Mouse (Mus musculus) MEL (cell line): ENCODE measurements around the gene Ankfy1. TPM values are rescaled to one million over a fixed set of nuclear protein-coding genes. Genes with fewer than 3 reads are reported as not detected.
A peak's percentile ranks its signal among the peaks of the same experiment; 100 is the strongest.

ENCODE experiments used
- DNase-seq: peaks from one replicate; pipeline ENCODE4 v3.0.0; 2011; ENCODE audit warnings: low read depth, low spot score
- H3K27ac ChIP-seq: 2 replicates; pipeline ENCODE4 v1.5.1; 2012; ENCODE audit warnings: low read depth, mild to moderate bottlenecking, control low read depth, low read length, moderate library complexity; ENCODE audit not compliant: control insufficient read depth
- H3K27me3 ChIP-seq, 2 experiments: fragments of 150-350 bp in 1 of 2; sonication (generic) in 1 of 2; 2 replicates each; pipeline ENCODE4 v1.6.1; 2012; ENCODE audit warnings: low read length in 2 of 2, mild to moderate bottlenecking in 2 of 2, improper control_type of control experiment in 1 of 2, moderate library complexity in 1 of 2; ENCODE audit not compliant: insufficient read depth in 2 of 2, control insufficient read depth in 1 of 2
- H3K36me3 ChIP-seq, 2 experiments: 2 replicates each; pipeline ENCODE4 v1.6.1; 2012 to 2014; ENCODE audit warnings: low read length in 2 of 2, improper control_type of control experiment in 1 of 2, inconsistent platforms in 1 of 2, mild to moderate bottlenecking in 1 of 2; ENCODE audit not compliant: insufficient read depth in 2 of 2, control insufficient read depth in 1 of 2
- H3K4me1 ChIP-seq, 2 experiments: fragments of 150-350 bp in 1 of 2; sonication (generic) in 1 of 2; 2 replicates each; pipeline ENCODE4 v1.6.1; 2012; ENCODE audit warnings: low read length in 2 of 2, improper control_type of control experiment in 1 of 2, mild to moderate bottlenecking in 1 of 2; ENCODE audit not compliant: insufficient read depth in 2 of 2, control insufficient read depth in 1 of 2
- H3K4me3 ChIP-seq, 2 experiments: fragments of 150-350 bp in 1 of 2; sonication (generic) in 1 of 2; 2 replicates each; pipeline ENCODE4 v1.5.1; 2012; ENCODE audit warnings: low read depth in 2 of 2, low read length in 2 of 2, mild to moderate bottlenecking in 2 of 2, moderate library complexity in 2 of 2, control low read depth in 1 of 2, improper control_type of control experiment in 1 of 2; ENCODE audit not compliant: control insufficient read depth in 1 of 2, insufficient read depth in 1 of 2
- H3K79me2 ChIP-seq: 2 replicates; pipeline ENCODE4 v1.6.1; 2012; ENCODE audit warnings: mild to moderate bottlenecking, low read length, moderate library complexity; ENCODE audit not compliant: control insufficient read depth, poor library complexity, insufficient read depth
- H3K9ac ChIP-seq: 2 replicates; pipeline ENCODE4 v1.6.1; 2012; ENCODE audit warnings: low read depth, mild to moderate bottlenecking, control low read depth, low read length, moderate library complexity; ENCODE audit not compliant: control insufficient read depth, poor library complexity, severe bottlenecking
- H3K9me3 ChIP-seq: fragments of 150-350 bp; sonication (generic); replicated peaks from 2 replicates; pipeline ENCODE4 v1.6.1; 2012; ENCODE audit warnings: mild to moderate bottlenecking, low read length, improper control_type of control experiment, moderate library complexity; ENCODE audit not compliant: insufficient read depth
- BHLHE40 ChIP-seq: IDR thresholded peaks from 2 replicates; pipeline ENCODE4 v1.6.1; 2012; ENCODE audit warnings: low read depth, mild to moderate bottlenecking, inconsistent platforms, low read length, improper control_type of control experiment, borderline replicate concordance
- CHD1 ChIP-seq: IDR thresholded peaks from 2 replicates; pipeline ENCODE4 v1.6.1; 2012; ENCODE audit warnings: low read depth, mild to moderate bottlenecking, inconsistent platforms, low read length, improper control_type of control experiment
- CHD2 ChIP-seq: IDR thresholded peaks from 2 replicates; pipeline ENCODE4 v1.6.1; 2011; ENCODE audit warnings: low read length, improper control_type of control experiment
- CTCF ChIP-seq, 3 experiments: IDR thresholded peaks in 2 of 3; conservative IDR thresholded peaks in 1 of 3; 2 replicates each; pipeline ENCODE4 v1.5.1; 2011 to 2012; ENCODE audit warnings: low read length in 3 of 3, low read depth in 2 of 3, mild to moderate bottlenecking in 2 of 3, improper control_type of control experiment in 1 of 3, inconsistent platforms in 1 of 3, mixed read lengths in 1 of 3, moderate library complexity in 1 of 3; ENCODE audit not compliant: control insufficient read depth in 1 of 3, insufficient read depth in 1 of 3, poor library complexity in 1 of 3, severe bottlenecking in 1 of 3
- ETS1 ChIP-seq: IDR thresholded peaks from 2 replicates; pipeline ENCODE4 v1.6.1; 2012; ENCODE audit warnings: low read depth, mild to moderate bottlenecking, inconsistent platforms, low read length, improper control_type of control experiment, moderate library complexity
- GATA1 ChIP-seq: IDR thresholded peaks from 2 replicates; pipeline ENCODE4 v1.6.1; 2011; ENCODE audit warnings: low read depth, low read length, improper control_type of control experiment
- JUND ChIP-seq: IDR thresholded peaks from 2 replicates; pipeline ENCODE4 v1.6.1; 2011; ENCODE audit warnings: low read depth, mild to moderate bottlenecking, improper control_type of control experiment, low read length
- KAT2A ChIP-seq: conservative IDR thresholded peaks from 2 replicates; pipeline ENCODE4 v1.6.1; 2012; ENCODE audit warnings: low read depth, low read length, improper control_type of control experiment, inconsistent platforms
- MAFK ChIP-seq: IDR thresholded peaks from 2 replicates; pipeline ENCODE4 v1.6.1; 2011; ENCODE audit warnings: low read depth, mild to moderate bottlenecking, low read length, improper control_type of control experiment, borderline replicate concordance
- MAX ChIP-seq: IDR thresholded peaks from 2 replicates; pipeline ENCODE4 v1.6.1; 2011; ENCODE audit warnings: low read length, improper control_type of control experiment
- MEF2A ChIP-seq: IDR thresholded peaks from 2 replicates; pipeline ENCODE4 v1.6.1; 2014; ENCODE audit warnings: low read depth, mild to moderate bottlenecking, inconsistent platforms, low read length, improper control_type of control experiment; ENCODE audit not compliant: poor library complexity, insufficient replicate concordance, severe bottlenecking; ENCODE audit errors: extremely low read depth
- NELFE ChIP-seq: IDR thresholded peaks from 2 replicates; pipeline ENCODE4 v1.6.1; 2011; ENCODE audit warnings: low read depth, low read length, improper control_type of control experiment
- POLR2AphosphoS2 ChIP-seq: IDR thresholded peaks from 2 replicates; pipeline ENCODE4 v1.6.1; 2011; ENCODE audit warnings: low read length, improper control_type of control experiment
- SMC3 ChIP-seq: IDR thresholded peaks from 2 replicates; pipeline ENCODE4 v1.6.1; 2011; ENCODE audit warnings: low read depth, low read length, improper control_type of control experiment
- USF1 ChIP-seq: IDR thresholded peaks from 2 replicates; pipeline ENCODE4 v1.6.1; 2014; ENCODE audit warnings: low read depth, mild to moderate bottlenecking, inconsistent platforms, low read length, improper control_type of control experiment, moderate library complexity
- USF2 ChIP-seq, 2 experiments: IDR thresholded peaks; 2 replicates each; pipeline ENCODE4 v1.6.1; 2011 to 2012; ENCODE audit warnings: improper control_type of control experiment in 2 of 2, low read length in 2 of 2, borderline replicate concordance in 1 of 2, inconsistent platforms in 1 of 2, low read depth in 1 of 2, mild to moderate bottlenecking in 1 of 2; ENCODE audit not compliant: insufficient read depth in 1 of 2
- polyA plus RNA-seq, 2 experiments: library from polyadenylated mRNA; stranded (reverse) in 1 of 2; unstranded in 1 of 2; fragments of >175 nt in 1 of 2; fragments of >200 nt in 1 of 2; gene quantifications; 2 replicates each; pipeline versions ENCODE4 v1.2.1 to v1.2.4; 2012; ENCODE audit warnings: low replicate concordance in 2 of 2, low read depth in 1 of 2; ENCODE audit not compliant: insufficient read length in 2 of 2, insufficient read depth in 1 of 2, missing spikeins in 1 of 2
- total RNA-seq: library from RNA; depleted of rRNA; stranded (reverse); fragments of 300-350 nt; gene quantifications from 2 replicates; pipeline ENCODE4 v1.2.3, GENCODE M21; 2012

Gene Ankfy1
- total and polyA plus RNA-seq, 3 experiments = 60.6 to 153 (median 148) TPM

DNA sequence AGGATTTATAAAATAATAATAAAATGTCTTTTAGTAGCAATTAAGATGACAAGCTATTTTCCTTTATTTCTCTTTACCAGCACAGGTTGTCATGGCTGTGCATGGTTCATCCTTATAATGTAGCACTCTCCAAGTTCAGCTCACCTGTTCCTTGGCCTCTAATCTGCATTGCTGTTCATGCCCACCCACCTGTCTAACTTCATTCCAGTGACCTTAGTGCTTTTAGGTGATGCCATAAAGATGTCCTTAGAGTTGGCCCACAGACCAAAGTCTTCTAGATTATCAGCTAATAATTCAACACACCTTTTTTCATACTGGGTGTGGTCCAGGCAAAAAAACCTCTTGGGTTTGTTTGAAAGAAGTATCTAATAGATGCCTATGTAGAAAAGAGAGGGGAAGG is 111.4 kb downstream of the Ankfy1 start:
- H3K4me3 ChIP-seq = no peak overlapping the region
- TF ChIP-seq MAX (no peak), POLR2AphosphoS2 (no peak), ETS1 (no peak)
- TF ChIP-seq, all 39 proteins: peak for 0

DNA sequence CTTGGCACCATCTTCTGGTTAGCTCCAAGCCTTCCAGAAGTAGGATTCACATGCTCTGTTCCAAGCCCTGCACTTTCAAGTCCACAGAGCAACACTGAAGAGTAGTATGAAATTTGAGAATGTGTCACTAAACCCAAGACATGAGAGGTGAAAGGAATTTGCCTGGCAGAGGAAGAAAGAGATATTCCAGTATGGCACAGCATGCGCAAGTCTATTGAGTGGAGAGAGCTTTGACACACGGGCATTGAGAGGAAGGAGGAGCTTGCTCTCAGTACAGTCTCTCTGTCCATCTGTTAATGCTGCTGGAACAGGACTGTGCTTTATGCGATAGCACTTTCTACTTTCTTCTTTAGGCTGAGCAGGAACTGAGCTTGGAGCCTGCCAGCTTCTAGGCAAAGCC is 113.2 kb downstream of the Ankfy1 start:
- Histone ChIP-seq H3K9me3 (no peaks in the 10 kb centered on the region), H3K4me3 (no peak overlapping the region), H3K79me2 (peaks cover 55% of the 10 kb centered on the region), H3K4me1 (peaks cover 17 to 23% of the 10 kb centered on the region in 2 experiments), H3K9ac (no peak overlapping the region), H3K27ac (no peak overlapping the region), H3K36me3 (peaks cover 0 to 40% of the 10 kb centered on the region in 2 experiments; a peak in 3 of 4 replicates)
- DNase-seq = no peak
- TF ChIP-seq POLR2AphosphoS2 (no peak), KAT2A (no peak), MEF2A (no peak), CTCF (IDR thresholded peaks at IDR 0.05 in 2 of 3, conservative IDR thresholded peaks at IDR 0.05 in 1 of 3; ENCODE audit: control insufficient read depth in 1 of 3, insufficient read depth in 1 of 3, low read depth in 2 of 3, low read length in 3 of 3, poor library complexity in 1 of 3, severe bottlenecking in 1 of 3) (no peak), CHD2 (no peak), MAFK (no peak), CHD1 (no peak)
- TF ChIP-seq, all 39 proteins: peak for 0
- no peaks in the 10 kb centered on the region for H3K27me3 ChIP-seq

More for the DNA sequence above, 111.4 kb downstream of the Ankfy1 start:
- no peak overlapping the region for H3K27ac ChIP-seq
- H3K4me1 ChIP-seq = peaks cover 23 to 24% of the 10 kb centered on the region in 2 experiments
- H3K27me3 ChIP-seq = no peaks in the 10 kb centered on the region
- DNase-seq = no peak
- H3K9ac ChIP-seq = no peak overlapping the region
- H3K36me3 ChIP-seq = peaks cover 0 to 49% of the 10 kb centered on the region in 2 experiments; a peak in 3 of 4 replicates
- peaks cover 50% of the 10 kb centered on the region for H3K79me2 ChIP-seq
- no peaks in the 10 kb centered on the region for H3K9me3 ChIP-seq

DNA sequence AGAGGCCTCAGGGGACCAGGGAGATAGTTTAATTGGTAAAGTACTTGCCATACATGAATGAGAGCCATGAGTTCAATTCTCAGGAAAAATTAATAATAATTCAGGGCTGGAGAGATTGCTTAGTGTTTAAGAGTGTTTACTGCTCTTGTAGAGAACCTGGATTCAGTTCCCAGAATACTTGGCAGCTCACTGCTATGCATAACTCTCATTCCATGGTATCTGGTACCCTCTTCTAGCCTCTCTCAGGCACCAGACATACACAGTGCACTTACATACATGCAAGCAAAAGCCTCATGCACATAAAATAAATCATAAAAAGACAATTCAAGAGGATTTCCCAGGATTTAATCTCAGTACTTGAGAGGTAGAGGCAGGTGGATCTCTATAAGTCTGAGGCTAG is 114.8 kb downstream of the Ankfy1 start:
- Histone ChIP-seq H3K36me3 (peaks cover 0 to 36% of the 10 kb centered on the region in 2 experiments), H3K79me2 (peaks cover 50% of the 10 kb centered on the region), H3K9me3 (no peaks in the 10 kb centered on the region), H3K27me3 (no peaks in the 10 kb centered on the region), H3K27ac (peak overlapping the region; percentile 38), H3K4me1 (peaks cover 12 to 23% of the 10 kb centered on the region in 2 experiments), H3K9ac (no peak overlapping the region), H3K4me3 (no peak overlapping the region)
- DNase-seq = no peak
- TF ChIP-seq JUND (no peak), BHLHE40 (no peak), NELFE (no peak), SMC3 (no peak), MAFK (no peak), GATA1 (no peak), USF2 (IDR thresholded peaks at IDR 0.05; ENCODE audit: borderline replicate concordance in 1 of 2, insufficient read depth in 1 of 2, low read depth in 1 of 2, low read length in 2 of 2) (no peak), ETS1 (no peak), USF1 (no peak)
